Mouse (Mus musculus): ENCODE measurements around the gene Kcnj4. TPM values are rescaled to one million over a fixed set of nuclear protein-coding genes. Genes with fewer than 3 reads are reported as not detected.

The Kcnj4 gene
- not detected for total RNA-seq (2023)

GRCm38 (mm10) chr15:79504707-79505452, at the start of gene Kcnj4:
TSS of gene Kcnj4 (minus strand) at chr15:79505241.

GRCm38 (mm10) chr15:79546410-79547288, 41.6 kb upstream of the Kcnj4 start, which contains the start of gene Ddx17:
TSS of gene Ddx17 (minus strand) at chr15:79546741.

GRCm38 (mm10) chr15:79516171-79517096, 11.4 kb upstream of the Kcnj4 start, which contains the start of gene Kdelr3:
TSS of gene Kdelr3 (plus strand) at chr15:79516411.

GRCm38 (mm10) chr15:79455106-79455810, 49.8 kb downstream of the Kcnj4 start, which contains the start of gene Csnk1e:
TSS of gene Csnk1e (minus strand) at chr15:79455566.

Other genes starting within 250 kb of the Kcnj4 start
- not detected for gene Baiap2l2, start 219.7 kb downstream of the Kcnj4 start, total RNA-seq (2023)
- 1 to 10 TPM; 4.7 to 7.8 TPM for gene Pla2g6, start 176.9 kb downstream of the Kcnj4 start, total RNA-seq (2023)
- gene Maff, start 158.6 kb downstream of the Kcnj4 start, total RNA-seq (2023) = 10 to 100 TPM; 70.0 to 72.2 TPM
- 100 to 1,000 TPM in 1 of 2 experiments, 10 to 100 TPM in 1; 94.0 to 114 TPM for gene Tmem184b, start 101.7 kb downstream of the Kcnj4 start, total RNA-seq (2023)
- gene Csnk1e, start 49.7 kb downstream of the Kcnj4 start, total RNA-seq (2023) = 100 to 1,000 TPM; 144 to 153 TPM
- gene Kdelr3, start 11.2 kb upstream of the Kcnj4 start, total RNA-seq (2023) = not detected
- gene Ddx17, start 41.5 kb upstream of the Kcnj4 start, total RNA-seq (2023) = 100 to 1,000 TPM; 237 to 241 TPM
- gene Dmc1, start 99.9 kb upstream of the Kcnj4 start, total RNA-seq (2023) = not detected
- under 1 TPM; 0.67 to 0.81 TPM for gene Fam227a, start 153.7 kb upstream of the Kcnj4 start, total RNA-seq (2023)
- 10 to 100 TPM in 1 of 2 experiments, 1 to 10 TPM in 1; 7.3 to 10.7 TPM for gene Cby1, start 154.0 kb upstream of the Kcnj4 start, total RNA-seq (2023)
- gene Tomm22, start 165.6 kb upstream of the Kcnj4 start, total RNA-seq (2023) = 10 to 100 TPM; 85.1 to 92.9 TPM
- gene Josd1, start 182.7 kb upstream of the Kcnj4 start, total RNA-seq (2023) = 10 to 100 TPM; 18.6 to 22.5 TPM
- gene Gtpbp1, start 185.6 kb upstream of the Kcnj4 start, total RNA-seq (2023) = 10 to 100 TPM; 55.9 to 67.9 TPM
- gene Sun2, start 237.3 kb upstream of the Kcnj4 start, total RNA-seq (2023) = 100 to 1,000 TPM; 150 to 211 TPM

Data from monocyte, adult 59 days (primary cell).